Mouse (Mus musculus) embryo, embryonic 11.5 days (tissue): Measurements from ENCODE around the gene Dstyk.

Experiments
- DNase-seq: peaks from one replicate; pipeline ENCODE4 v3.0.0-alpha.2; 2012; ENCODE audit warnings: low read depth, low spot score

Dstyk gene

DNA sequence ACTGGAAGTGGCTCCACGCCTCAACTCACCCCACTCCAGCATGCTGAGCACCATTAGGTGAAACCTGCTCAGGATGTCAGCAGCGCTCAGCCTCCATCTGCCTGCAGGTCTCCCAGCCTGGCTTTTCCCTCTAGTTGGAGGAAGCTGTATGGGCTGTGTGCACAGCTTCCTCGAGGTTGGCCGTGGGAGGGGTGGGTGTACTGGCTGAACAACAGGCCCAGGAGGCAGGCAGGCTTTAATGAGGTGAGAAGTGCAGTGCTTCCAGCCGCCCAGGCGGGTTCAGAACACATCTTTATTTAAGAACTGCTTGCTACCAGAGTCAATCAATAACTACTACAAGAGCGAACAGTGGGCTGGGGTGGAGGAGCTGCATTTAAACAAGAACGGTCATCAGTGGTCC is 94.2 kb downstream of the Dstyk start:
- DNase-seq, result no peak

DNA sequence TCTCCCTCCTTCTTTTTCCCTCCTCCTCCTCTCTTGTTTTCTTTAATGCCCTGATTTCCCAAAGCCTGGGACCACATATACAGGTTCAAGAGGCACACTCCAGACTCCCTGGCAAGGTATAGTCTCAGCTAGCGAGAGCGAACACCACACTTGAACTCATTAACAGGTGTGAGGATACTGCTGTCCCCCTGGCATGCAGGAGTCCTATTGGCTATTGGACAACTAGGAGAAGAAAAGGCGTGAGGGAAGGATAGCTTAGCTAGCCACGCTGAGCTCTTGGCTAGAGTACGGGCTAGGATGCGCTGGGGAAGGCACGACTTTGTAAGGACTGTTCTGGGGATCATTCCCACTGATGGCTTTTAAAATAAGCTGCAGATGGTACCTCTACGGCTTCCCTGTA is 94.8 kb downstream of the Dstyk start:
- no peak for DNase-seq

DNA sequence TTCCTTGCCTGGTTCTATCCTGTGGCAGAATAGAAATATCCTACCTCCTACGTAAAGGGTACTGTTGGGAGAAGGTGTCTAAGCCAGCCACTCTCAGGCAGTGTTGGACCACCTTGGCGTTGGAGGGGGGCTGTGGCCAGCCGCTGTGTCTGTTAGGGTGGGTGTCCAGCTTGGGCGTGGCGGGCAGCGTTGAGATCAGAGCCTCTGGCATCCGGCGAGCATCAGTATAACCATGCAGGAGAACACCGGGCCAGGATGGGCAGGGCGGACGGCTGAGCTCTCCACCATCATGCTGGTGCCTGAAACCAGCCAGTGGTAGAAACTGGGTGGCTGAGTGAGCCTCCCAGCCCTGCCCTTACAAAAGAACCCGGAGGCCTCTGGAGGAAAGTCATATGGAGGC is 98.0 kb downstream of the Dstyk start:
- DNase-seq, result no peak
